Mouse (Mus musculus) stomach, embryonic 15.5 days (tissue): ENCODE measurements at regions not wholly inside any gene's neighbourhood (a gene's known extent, or its start where the extent isn't known, plus 50 kb on each side); places are given as distances from the start of the nearest gene placed in this dataset.

ENCODE experiments used
- ATAC-seq: fragments of 200-750 bp; cut with Nextera tagmentation; 2 replicates; pipeline ENCODE4 v1.8.0; 2017; ENCODE audit warnings: low read depth, moderate number of reproducible peaks, moderate TSS enrichment; ENCODE audit not compliant: insufficient read depth, low FRiP score
- H3K27ac ChIP-seq: fragments of 300-500 bp; sonication (generic); 2 replicates; pipeline ENCODE4 v1.5.1; 2015; ENCODE audit warnings: mild to moderate bottlenecking, inconsistent platforms
- H3K27me3 ChIP-seq: fragments of 300-500 bp; sonication (generic); replicated peaks from 2 replicates; pipeline ENCODE4 v1.6.1; 2015; ENCODE audit warnings: inconsistent platforms
- H3K36me3 ChIP-seq: fragments of 300-500 bp; sonication (generic); 2 replicates; pipeline ENCODE4 v1.6.1; 2015; ENCODE audit warnings: inconsistent platforms
- H3K4me1 ChIP-seq: fragments of 300-500 bp; sonication (generic); 2 replicates; pipeline ENCODE4 v1.6.1; 2015; ENCODE audit warnings: inconsistent platforms
- H3K4me2 ChIP-seq: fragments of 300-500 bp; sonication (generic); 2 replicates; pipeline ENCODE4 v1.6.1; 2015; ENCODE audit warnings: mild to moderate bottlenecking, inconsistent platforms
- H3K4me3 ChIP-seq: fragments of 300-500 bp; sonication (generic); replicated peaks from 2 replicates; pipeline ENCODE4 v1.5.1; 2015; ENCODE audit warnings: inconsistent platforms
- H3K9ac ChIP-seq: fragments of 300-500 bp; sonication (generic); 2 replicates; pipeline ENCODE4 v1.6.1; 2015; ENCODE audit warnings: inconsistent platforms
- H3K9me3 ChIP-seq: fragments of 300-500 bp; sonication (generic); 2 replicates; pipeline ENCODE4 v1.6.1; 2016; ENCODE audit warnings: inconsistent platforms
- WGBS: fragments of 180-500 bp; shearing (Covaris S2); methylation state at CpG from one replicate; pipeline ENCODE4 v1.1.7; 2015; 5-methylcytosine and 5-hydroxymethylcytosine counted together

- WGBS = 39% methylated on average over 4 of the region's 4 CpGs
These were observed 50.8 kb upstream of the Mboat1 start for GRCm38 (mm10) chr13:30085446-30085845.

GRCm38 (mm10) chr13:30085005-30085404 is 51.3 kb upstream of the Mboat1 start:
- H3K4me1 ChIP-seq = no peaks in the 10 kb centered on the region
- H3K36me3 ChIP-seq = no peaks in the 10 kb centered on the region
- under 1% methylated on average over 10 of the region's 10 CpGs for WGBS
- H3K9ac ChIP-seq = no peak overlapping the region
- H3K9me3 ChIP-seq = no peaks in the 10 kb centered on the region
- H3K27me3 ChIP-seq = no peaks in the 10 kb centered on the region
- H3K4me3 ChIP-seq = no peak overlapping the region
- no peak overlapping the region for H3K27ac ChIP-seq
- peak; percentile 83; the same call in 1 of the 2 replicates for ATAC-seq
- peak overlapping the region; percentile 30; the same call in 1 of the 2 replicates for H3K4me2 ChIP-seq

More at GRCm38 (mm10) chr13:30085446-30085845, 50.8 kb upstream of the Mboat1 start:
- Histone ChIP-seq H3K27ac (no peak overlapping the region), H3K4me2 (peak overlapping the region; percentile 30; the same call in 1 of the 2 replicates), H3K4me3 (no peak overlapping the region), H3K27me3 (no peaks in the 10 kb centered on the region), H3K36me3 (no peaks in the 10 kb centered on the region), H3K4me1 (no peaks in the 10 kb centered on the region), H3K9me3 (no peaks in the 10 kb centered on the region), H3K9ac (no peak overlapping the region)
- no peak for ATAC-seq

GRCm38 (mm10) chr13:30084386-30084785 is 51.9 kb upstream of the Mboat1 start:
- Histone ChIP-seq H3K4me3 (no peak overlapping the region), H3K4me1 (no peaks in the 10 kb centered on the region), H3K27me3 (no peaks in the 10 kb centered on the region), H3K36me3 (no peaks in the 10 kb centered on the region), H3K9ac (no peak overlapping the region), H3K4me2 (no peak overlapping the region), H3K27ac (no peak overlapping the region), H3K9me3 (no peaks in the 10 kb centered on the region)
- 81% methylated on average over 5 of the region's 5 CpGs for WGBS
- no peak for ATAC-seq

- no peak overlapping the region for H3K4me3 ChIP-seq
- no peaks in the 10 kb centered on the region for H3K27me3 ChIP-seq
- H3K4me2 ChIP-seq = no peak overlapping the region
- no peaks in the 10 kb centered on the region for H3K36me3 ChIP-seq
- no peaks in the 10 kb centered on the region for H3K4me1 ChIP-seq
- no peak overlapping the region for H3K9ac ChIP-seq
- 70% methylated on average over 6 of the region's 6 CpGs for WGBS
- ATAC-seq = peak; percentile 65; the same call in 1 of the 2 replicates
- H3K9me3 ChIP-seq = no peaks in the 10 kb centered on the region
- H3K27ac ChIP-seq = no peak overlapping the region
These were observed 52.3 kb upstream of the Mboat1 start for GRCm38 (mm10) chr13:30083949-30084348.

- H3K4me2 ChIP-seq = no peak overlapping the region
- no peak overlapping the region for H3K4me3 ChIP-seq
- no peaks in the 10 kb centered on the region for H3K4me1 ChIP-seq
- no peaks in the 10 kb centered on the region for H3K36me3 ChIP-seq
- H3K27me3 ChIP-seq = no peaks in the 10 kb centered on the region
- ATAC-seq = no peak
- no peaks in the 10 kb centered on the region for H3K9me3 ChIP-seq
- H3K27ac ChIP-seq = no peak overlapping the region
- WGBS = 61% methylated on average over 2 of the region's 2 CpGs
- H3K9ac ChIP-seq = no peak overlapping the region
These were observed 53.5 kb upstream of the Mboat1 start for GRCm38 (mm10) chr13:30082761-30083160.

- no peaks in the 10 kb centered on the region for H3K27me3 ChIP-seq
- no peaks in the 10 kb centered on the region for H3K9me3 ChIP-seq
- no peaks in the 10 kb centered on the region for H3K4me1 ChIP-seq
- WGBS = 64% methylated on average over 15 of the region's 15 CpGs
- H3K27ac ChIP-seq = no peak overlapping the region
- no peak for ATAC-seq
- H3K9ac ChIP-seq = no peak overlapping the region
- no peak overlapping the region for H3K4me3 ChIP-seq
- H3K36me3 ChIP-seq = no peaks in the 10 kb centered on the region
- H3K4me2 ChIP-seq = no peak overlapping the region
These were observed 55.4 kb upstream of the Mboat1 start for GRCm38 (mm10) chr13:30080705-30081474.

GRCm38 (mm10) chr13:30074517-30075064 is 61.7 kb upstream of the Mboat1 start:
- no peaks in the 10 kb centered on the region for H3K4me1 ChIP-seq
- H3K36me3 ChIP-seq = no peaks in the 10 kb centered on the region
- no peak overlapping the region for H3K4me3 ChIP-seq
- H3K27ac ChIP-seq = 0 out of 2 replicates have a peak overlapping the region, but pooled peaks have one; percentile 3
- H3K4me2 ChIP-seq = no peak overlapping the region
- no peaks in the 10 kb centered on the region for H3K9me3 ChIP-seq
- no peaks in the 10 kb centered on the region for H3K27me3 ChIP-seq
- ATAC-seq = no peak
- WGBS = 87% methylated on average over 2 of the region's 2 CpGs
- H3K9ac ChIP-seq = no peak overlapping the region

GRCm38 (mm10) chr13:30074069-30074468 is 62.2 kb upstream of the Mboat1 start:
- H3K4me1 ChIP-seq = no peaks in the 10 kb centered on the region
- ATAC-seq = peak; percentile 31; the same call in 1 of the 2 replicates
- WGBS = 71% methylated on average over 3 of the region's 3 CpGs

GRCm38 (mm10) chr13:30069397-30069796 is 66.9 kb upstream of the Mboat1 start:
- no peak overlapping the region for H3K27ac ChIP-seq
- no peak for ATAC-seq
- no peak overlapping the region for H3K4me3 ChIP-seq
- no peaks in the 10 kb centered on the region for H3K27me3 ChIP-seq
- H3K4me2 ChIP-seq = no peak overlapping the region
- H3K36me3 ChIP-seq = no peaks in the 10 kb centered on the region
- WGBS = 79% methylated on average over 2 of the region's 2 CpGs
- 0 out of 2 replicates have a peak, but pooled peaks cover 2% of the 10 kb centered on the region for H3K4me1 ChIP-seq
- no peak overlapping the region for H3K9ac ChIP-seq
- no peaks in the 10 kb centered on the region for H3K9me3 ChIP-seq

More at GRCm38 (mm10) chr13:30074069-30074468, 62.2 kb upstream of the Mboat1 start:
- H3K9me3 ChIP-seq = no peaks in the 10 kb centered on the region
- no peak overlapping the region for H3K4me2 ChIP-seq
- no peaks in the 10 kb centered on the region for H3K36me3 ChIP-seq
- H3K9ac ChIP-seq = no peak overlapping the region
- no peaks in the 10 kb centered on the region for H3K27me3 ChIP-seq
- 0 out of 2 replicates have a peak overlapping the region, but pooled peaks have one; percentile 3 for H3K27ac ChIP-seq
- H3K4me3 ChIP-seq = no peak overlapping the region

GRCm38 (mm10) chr13:30067581-30068375 is 68.5 kb upstream of the Mboat1 start:
- H3K27ac ChIP-seq = no peak overlapping the region
- no peaks in the 10 kb centered on the region for H3K27me3 ChIP-seq
- H3K4me1 ChIP-seq = 0 out of 2 replicates have a peak, but pooled peaks cover 2% of the 10 kb centered on the region
- no peak overlapping the region for H3K9ac ChIP-seq
- H3K9me3 ChIP-seq = no peaks in the 10 kb centered on the region
- no peaks in the 10 kb centered on the region for H3K36me3 ChIP-seq
- WGBS = 41% methylated on average over 6 of the region's 6 CpGs
- ATAC-seq = no peak
- no peak overlapping the region for H3K4me3 ChIP-seq
- H3K4me2 ChIP-seq = no peak overlapping the region

GRCm38 (mm10) chr13:30065520-30065919 is 70.8 kb upstream of the Mboat1 start:
- no peak overlapping the region for H3K9ac ChIP-seq
- H3K4me3 ChIP-seq = no peak overlapping the region
- H3K27me3 ChIP-seq = no peaks in the 10 kb centered on the region
- no peak overlapping the region for H3K27ac ChIP-seq
- no peaks in the 10 kb centered on the region for H3K36me3 ChIP-seq
- no peak overlapping the region for H3K4me2 ChIP-seq
- no peaks in the 10 kb centered on the region for H3K9me3 ChIP-seq
- ATAC-seq = no peak
- 65% methylated on average over 8 of the region's 8 CpGs for WGBS
- 0 out of 2 replicates have a peak, but pooled peaks cover 2% of the 10 kb centered on the region for H3K4me1 ChIP-seq
